Mouse (Mus musculus) hindbrain, embryonic 14.5 days (tissue): Measurements from ENCODE around the gene Nme7. TPM values are rescaled to one million over a fixed set of nuclear protein-coding genes. Genes with fewer than 3 reads are reported as not detected.

Source experiments
- ATAC-seq: fragments of 200-750 bp; cut with Nextera tagmentation; 2 replicates; pipeline ENCODE4 v1.8.0; 2017; ENCODE audit warnings: moderate number of reproducible peaks, mild to moderate bottlenecking, moderate TSS enrichment, moderate library complexity; ENCODE audit not compliant: low FRiP score
- DNase-seq: peaks from one replicate; pipeline ENCODE4 v3.0.0-alpha.2; 2015; ENCODE audit warnings: low spot score
- H3K27ac ChIP-seq: fragments of 300-500 bp; sonication (generic); 2 replicates; pipeline ENCODE4 v1.5.1; 2014; ENCODE audit warnings: mild to moderate bottlenecking, moderate library complexity
- H3K27me3 ChIP-seq: fragments of 300-500 bp; sonication (generic); 2 replicates; pipeline ENCODE4 v1.6.1; 2014; ENCODE audit warnings: mild to moderate bottlenecking, low read length, mixed read lengths; ENCODE audit not compliant: control insufficient read depth, insufficient read depth
- H3K36me3 ChIP-seq: fragments of 300-500 bp; sonication (generic); replicated peaks from 2 replicates; pipeline ENCODE4 v1.6.1; 2014; ENCODE audit not compliant: control insufficient read depth, insufficient read depth
- H3K4me1 ChIP-seq: fragments of 300-500 bp; sonication (generic); replicated peaks from 2 replicates; pipeline ENCODE4 v1.6.1; 2014; ENCODE audit warnings: antibody characterized with exemption, low read length, mixed read lengths; ENCODE audit not compliant: control insufficient read depth, insufficient read depth
- H3K4me2 ChIP-seq: fragments of 300-500 bp; sonication (generic); replicated peaks from 2 replicates; pipeline ENCODE4 v1.6.1; 2014; ENCODE audit warnings: mild to moderate bottlenecking, moderate library complexity
- H3K4me3 ChIP-seq: fragments of 300-500 bp; sonication (generic); replicated peaks from 2 replicates; pipeline ENCODE4 v1.5.1; 2014; ENCODE audit warnings: mild to moderate bottlenecking, low read length
- H3K9ac ChIP-seq: fragments of 300-500 bp; sonication (generic); 2 replicates; pipeline ENCODE4 v1.6.1; 2014
- H3K9me3 ChIP-seq: fragments of 300-500 bp; sonication (generic); 2 replicates; pipeline ENCODE4 v1.6.1; 2016; ENCODE audit warnings: low read length; ENCODE audit not compliant: control insufficient read depth
- WGBS: fragments of 180-500 bp; shearing (Covaris S2); extraction: QIAGEN DNeasy Blood & Tissue Kit; methylation state at CpG from one replicate; pipeline ENCODE4 v1.1.7; 2014; 5-methylcytosine and 5-hydroxymethylcytosine counted together
- polyA plus RNA-seq: library from polyadenylated mRNA; unstranded; fragments of >200 nt; fragmentation: Nextera tagmentation; extraction: Ambion mirVana; gene quantifications from 2 replicates; pipeline ENCODE4 v1.2.1, GENCODE M21; 2014

Gene Nme7
- polyA plus RNA-seq, 1 experiment from 2014 or later = 25.8 TPM

DNA sequence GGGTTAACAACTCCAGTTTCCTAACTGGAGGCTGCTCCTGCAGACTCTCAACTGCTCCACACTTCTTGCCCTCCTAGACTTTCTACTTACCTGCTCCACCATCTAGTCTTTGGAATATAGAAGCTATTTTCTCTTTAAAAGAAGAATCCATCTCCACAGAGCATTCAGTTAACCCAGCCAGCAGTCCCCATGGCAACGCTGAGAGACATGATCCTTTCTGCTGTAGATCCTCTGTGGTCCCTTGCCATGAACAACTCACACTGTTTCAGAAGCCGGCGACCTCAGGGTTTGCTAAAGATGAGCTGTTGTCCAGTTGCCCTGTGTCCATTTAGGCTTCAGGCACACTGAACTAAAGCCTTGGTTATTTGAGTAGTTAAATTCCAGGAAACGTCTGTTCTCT is 172.0 kb downstream of the Nme7 start:
- H3K4me1 ChIP-seq = no peaks in the 10 kb centered on the region
- no peaks in the 10 kb centered on the region for H3K36me3 ChIP-seq
- no peaks in the 10 kb centered on the region for H3K9me3 ChIP-seq
- no peak overlapping the region for H3K9ac ChIP-seq
- no peaks in the 10 kb centered on the region for H3K27me3 ChIP-seq
- no peak overlapping the region for H3K4me2 ChIP-seq
- 86% methylated on average over 4 of the region's 4 CpGs for WGBS
- no peak overlapping the region for H3K4me3 ChIP-seq
- ATAC-seq (no peak), DNase-seq (no peak)
- H3K27ac ChIP-seq = no peak overlapping the region

DNA sequence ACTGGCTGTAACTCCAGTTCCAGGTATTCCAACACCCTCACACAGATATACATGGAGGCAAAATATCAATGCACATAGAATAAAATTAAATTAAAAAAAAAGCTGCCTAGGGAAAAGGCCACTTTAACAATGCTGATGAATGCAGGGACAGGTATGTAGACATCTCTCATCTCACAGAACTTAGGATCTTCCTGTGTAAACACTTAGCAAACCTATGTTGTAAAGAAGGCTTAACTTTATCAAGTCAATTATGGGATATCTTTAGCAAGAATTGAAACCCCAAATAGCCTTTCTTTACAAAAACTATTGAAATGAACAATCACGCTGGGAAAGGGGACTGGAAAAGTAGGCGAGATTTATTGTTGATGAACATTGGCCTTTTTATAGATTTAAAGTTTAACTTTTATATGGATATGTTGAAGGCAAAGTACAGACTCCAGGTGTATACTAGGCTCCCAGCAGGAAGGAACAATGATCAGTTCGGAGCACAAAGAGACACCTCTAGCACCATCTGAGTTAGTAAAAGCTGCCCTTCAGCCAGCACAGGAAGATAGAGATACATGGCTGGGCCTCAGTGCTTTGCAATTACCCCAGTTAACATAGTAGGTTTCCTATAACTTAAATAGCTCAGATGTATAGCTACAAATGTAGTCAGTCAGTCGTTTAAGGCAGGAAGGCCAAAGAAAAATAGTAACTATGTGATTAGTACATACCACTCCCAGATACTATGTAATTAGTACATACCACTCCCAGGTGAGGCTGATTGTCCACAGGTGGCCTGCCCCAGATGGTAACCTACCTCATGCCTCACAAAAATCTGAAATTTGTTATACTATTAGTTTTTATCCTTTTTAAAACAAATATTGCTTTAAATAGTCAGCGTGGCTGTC is 177.1 kb downstream of the Nme7 start:
- H3K27me3 ChIP-seq = no peaks in the 10 kb centered on the region
- H3K4me2 ChIP-seq = no peak overlapping the region
- no peak overlapping the region for H3K4me3 ChIP-seq
- no peaks in the 10 kb centered on the region for H3K36me3 ChIP-seq
- H3K4me1 ChIP-seq = no peaks in the 10 kb centered on the region
- no peak for DNase-seq
- no peak for ATAC-seq
- H3K27ac ChIP-seq = no peak overlapping the region
- 88% methylated on average over 5 of the region's 5 CpGs for WGBS
- H3K9ac ChIP-seq = no peak overlapping the region
- no peaks in the 10 kb centered on the region for H3K9me3 ChIP-seq

DNA sequence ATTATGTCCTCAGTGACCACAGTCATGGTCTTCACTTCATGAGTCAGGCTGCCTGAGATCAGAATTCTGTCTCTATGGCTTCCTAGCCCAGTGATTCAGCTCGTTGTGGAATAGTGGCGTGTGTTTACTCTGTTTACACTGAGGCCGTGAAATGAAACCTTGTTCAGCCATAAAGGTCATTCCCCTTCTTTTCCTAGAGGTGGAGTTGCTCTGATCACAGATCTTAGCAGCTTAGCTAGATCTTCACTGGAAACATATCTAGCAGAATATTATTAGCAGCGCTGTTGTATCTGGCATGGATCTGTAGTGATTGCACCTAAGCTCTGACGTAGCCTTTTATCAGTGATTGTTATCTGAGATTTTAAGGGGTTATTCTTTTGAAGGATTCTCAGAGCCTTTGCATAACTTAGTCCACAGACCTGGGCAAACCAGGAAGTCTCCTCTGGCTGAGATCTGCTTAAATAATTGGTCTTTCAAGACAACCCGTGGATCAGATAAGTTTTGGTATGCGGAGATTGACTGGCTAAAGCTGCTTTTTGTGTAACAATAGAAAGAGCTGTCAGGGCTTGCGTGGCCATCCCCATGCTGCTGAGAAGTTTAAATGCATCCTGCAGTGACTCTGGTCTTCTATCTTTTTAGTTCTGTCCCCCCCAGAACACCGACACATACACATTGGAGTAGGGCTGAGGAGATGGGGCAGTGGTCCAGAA is 177.9 kb downstream of the Nme7 start:
- WGBS = 61% methylated on average over 9 of the region's 9 CpGs
- H3K9me3 ChIP-seq = no peaks in the 10 kb centered on the region
- H3K4me1 ChIP-seq = no peaks in the 10 kb centered on the region
- no peak overlapping the region for H3K27ac ChIP-seq
- ATAC-seq (no peak), DNase-seq (no peak)
- no peak overlapping the region for H3K9ac ChIP-seq
- no peaks in the 10 kb centered on the region for H3K27me3 ChIP-seq
- no peak overlapping the region for H3K4me2 ChIP-seq
- no peaks in the 10 kb centered on the region for H3K36me3 ChIP-seq
- no peak overlapping the region for H3K4me3 ChIP-seq

DNA sequence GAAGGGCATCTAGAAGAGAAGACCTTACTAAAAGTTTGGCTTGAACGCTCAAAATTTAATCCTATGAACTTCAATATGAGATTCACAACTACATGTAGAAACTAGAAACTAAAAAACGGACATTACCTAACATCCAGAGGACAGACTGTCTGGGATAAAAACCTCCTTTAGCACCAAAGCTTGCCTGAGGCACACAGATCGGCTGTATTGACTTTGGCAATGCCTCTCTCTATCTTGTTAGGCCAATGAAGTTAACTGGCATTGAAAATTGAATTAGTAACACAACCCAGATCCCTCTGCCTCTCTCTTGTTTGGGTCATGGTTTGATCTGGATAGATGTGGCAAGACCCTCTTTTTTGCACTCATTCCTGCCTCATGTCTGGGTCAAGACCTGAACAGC is 178.9 kb downstream of the Nme7 start:
- Histone ChIP-seq H3K27me3 (no peaks in the 10 kb centered on the region), H3K4me3 (no peak overlapping the region), H3K36me3 (no peaks in the 10 kb centered on the region), H3K27ac (no peak overlapping the region), H3K4me2 (no peak overlapping the region), H3K4me1 (no peaks in the 10 kb centered on the region), H3K9ac (no peak overlapping the region), H3K9me3 (no peaks in the 10 kb centered on the region)
- DNase-seq = no peak
- WGBS = 73% methylated on average over 3 of the region's 3 CpGs
- no peak for ATAC-seq

DNA sequence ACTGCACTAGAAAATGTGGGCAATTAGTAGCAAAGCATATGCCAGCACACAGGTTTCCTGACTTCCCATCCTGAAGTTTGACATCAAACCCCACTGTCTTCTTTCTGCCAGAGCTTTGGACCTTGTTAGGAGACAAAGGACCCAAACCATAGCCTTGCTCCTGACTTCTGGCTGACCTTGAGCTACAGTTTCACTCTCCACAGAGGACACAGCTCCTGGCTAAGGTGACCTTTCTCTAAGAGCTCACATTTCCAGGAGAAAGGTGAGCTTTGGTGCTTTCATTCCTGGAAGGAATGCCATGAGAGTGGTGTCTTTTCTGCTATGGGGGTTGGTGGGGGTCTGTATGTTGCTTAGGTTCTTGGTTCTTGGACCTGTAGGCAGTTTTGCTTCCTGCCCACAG is 179.8 kb downstream of the Nme7 start:
- DNase-seq (no peak), ATAC-seq (no peak)
- Histone ChIP-seq H3K4me1 (no peaks in the 10 kb centered on the region), H3K36me3 (no peaks in the 10 kb centered on the region), H3K9me3 (no peaks in the 10 kb centered on the region), H3K4me2 (no peak overlapping the region), H3K27me3 (no peaks in the 10 kb centered on the region), H3K27ac (no peak overlapping the region), H3K9ac (no peak overlapping the region), H3K4me3 (no peak overlapping the region)

Other genes starting within 250 kb of the Nme7 start
- gene Sell, start 242.1 kb upstream of the Nme7 start, polyA plus RNA-seq = 0.13 TPM in 1 of 2 replicates, not detected in the other
- not detected in 2 replicates for gene Selp, start 188.9 kb upstream of the Nme7 start, polyA plus RNA-seq
- 0.18 and 0.24 TPM in 2 replicates for gene F5, start 152.3 kb upstream of the Nme7 start, polyA plus RNA-seq
- 8.1 and 11.8 TPM in 2 replicates for gene Slc19a2, start 55.1 kb upstream of the Nme7 start, polyA plus RNA-seq
- 23.4 and 24.5 TPM in 2 replicates for gene Ccdc181, start 28.5 kb upstream of the Nme7 start, polyA plus RNA-seq
- gene Blzf1, start 3.4 kb downstream of the Nme7 start, polyA plus RNA-seq = 25.8 and 29.2 TPM in 2 replicates
- gene Atp1b1, start 154.2 kb downstream of the Nme7 start, polyA plus RNA-seq = 237 and 333 TPM in 2 replicates